Mouse (Mus musculus): ENCODE data around the gene Vmn2r91. TPM values are rescaled to one million over a fixed set of nuclear protein-coding genes. Genes with fewer than 3 reads are reported as not detected.
"Not testable (repeated sequence)": the region's sequence is repeated elsewhere in the genome, so short reads cannot be mapped to it uniquely, and the experiment has no call there.

Gene Vmn2r91
- polyA plus RNA-seq (2016; fragmentation: Nextera tagmentation; extraction: Ambion mirVana): not detected in 2 replicates

- ATAC-seq (ENCODE audit: low FRiP score); H3K9ac ChIP-seq; H3K4me3 ChIP-seq; H3K4me1 ChIP-seq; H3K4me2 ChIP-seq (replicated peaks); H3K27ac ChIP-seq; H3K9me3 ChIP-seq (replicated peaks); H3K27me3 ChIP-seq; H3K36me3 ChIP-seq: not testable (repeated sequence)
These were observed at the start of gene Vmn2r91 for GRCm38 (mm10) chr17:18084716-18085115. TSS of gene Vmn2r91 (plus strand) at chr17:18085016.

GRCm38 (mm10) chr17:18049124-18049523, 35.7 kb upstream of the Vmn2r91 start, which contains the start of gene Vmn2r124:
TSS of gene Vmn2r124 (plus strand) at chr17:18049424.
- Histone ChIP-seq H3K4me1 (no peaks in the 10 kb centered on the region), H3K9ac (no peak within 1 kb of the TSS), H3K4me3 (no peak within 1 kb of the TSS), H3K4me2 (replicated peaks) (no peak within 1 kb of the TSS), H3K27ac (no peak within 1 kb of the TSS), H3K36me3 (no peaks in the 10 kb centered on the region), H3K9me3 (replicated peaks) (no peaks in the 10 kb centered on the region), H3K27me3 (no peaks in the 10 kb centered on the region)
- ATAC-seq (ENCODE audit: low FRiP score): no peak
- 52% methylated on average over 2 of the region's 2 CpGs for WGBS

GRCm38 (mm10) chr17:18095626-18096025, 10.8 kb downstream of the Vmn2r91 start:
- H3K4me3 ChIP-seq; H3K4me1 ChIP-seq; H3K4me2 ChIP-seq (replicated peaks); H3K9me3 ChIP-seq (replicated peaks); H3K36me3 ChIP-seq; H3K27ac ChIP-seq; H3K27me3 ChIP-seq; ATAC-seq (ENCODE audit: low FRiP score); H3K9ac ChIP-seq: not testable (repeated sequence)
- WGBS: 48% methylated on average over 1 of the region's 1 CpGs

GRCm38 (mm10) chr17:18102265-18102664, 17.4 kb downstream of the Vmn2r91 start:
- WGBS: 86% methylated on average over 3 of the region's 3 CpGs
- H3K36me3 ChIP-seq, H3K4me1 ChIP-seq: not testable (repeated sequence)

GRCm38 (mm10) chr17:18151587-18151986, 66.8 kb downstream of the Vmn2r91 start, which contains the start of gene Vmn2r92:
TSS of gene Vmn2r92 (plus strand) at chr17:18151887.
- not testable (repeated sequence) for ATAC-seq (ENCODE audit: low FRiP score); H3K4me3 ChIP-seq; H3K27ac ChIP-seq; H3K9ac ChIP-seq; H3K36me3 ChIP-seq; H3K4me1 ChIP-seq; H3K27me3 ChIP-seq; H3K4me2 ChIP-seq (replicated peaks); H3K9me3 ChIP-seq (replicated peaks)
- 74% methylated on average over 1 of the region's 1 CpGs for WGBS

More at GRCm38 (mm10) chr17:18102265-18102664, 17.4 kb downstream of the Vmn2r91 start:
- not testable (repeated sequence) for H3K9ac ChIP-seq; ATAC-seq (ENCODE audit: low FRiP score); H3K4me2 ChIP-seq (replicated peaks); H3K9me3 ChIP-seq (replicated peaks); H3K27me3 ChIP-seq; H3K27ac ChIP-seq; H3K4me3 ChIP-seq

- H3K27ac ChIP-seq; H3K9ac ChIP-seq; H3K4me1 ChIP-seq; H3K9me3 ChIP-seq (replicated peaks); H3K4me2 ChIP-seq (replicated peaks); H3K27me3 ChIP-seq; H3K36me3 ChIP-seq; ATAC-seq (ENCODE audit: low FRiP score); H3K4me3 ChIP-seq: not testable (repeated sequence)
- WGBS: 76% methylated on average over 2 of the region's 2 CpGs
These were observed 76.4 kb downstream of the Vmn2r91 start for GRCm38 (mm10) chr17:18161194-18161593.

Other genes with a start within 250 kb of the Vmn2r91 start
- 1.3 and 1.4 TPM in 2 replicates for gene Has1, start 229.8 kb upstream of the Vmn2r91 start, polyA plus RNA-seq (2016; fragmentation: Nextera tagmentation; extraction: Ambion mirVana)
- 0.23 TPM in 1 of 2 replicates, not detected in the other for gene Fpr1, start 201.1 kb upstream of the Vmn2r91 start, polyA plus RNA-seq (2016; fragmentation: Nextera tagmentation; extraction: Ambion mirVana)
- gene Fpr2, start 197.2 kb upstream of the Vmn2r91 start, polyA plus RNA-seq (2016; fragmentation: Nextera tagmentation; extraction: Ambion mirVana): not detected in 2 replicates
- not detected in 2 replicates for gene Fpr3, start 197.2 kb upstream of the Vmn2r91 start, polyA plus RNA-seq (2016; fragmentation: Nextera tagmentation; extraction: Ambion mirVana)
- gene Fpr-rs4, start 63.3 kb upstream of the Vmn2r91 start, polyA plus RNA-seq (2016; fragmentation: Nextera tagmentation; extraction: Ambion mirVana): not detected in 2 replicates
- gene Vmn2r124, start 35.6 kb upstream of the Vmn2r91 start, polyA plus RNA-seq (2016; fragmentation: Nextera tagmentation; extraction: Ambion mirVana): not detected in 2 replicates
- gene Vmn2r92, start 66.9 kb downstream of the Vmn2r91 start, polyA plus RNA-seq (2016; fragmentation: Nextera tagmentation; extraction: Ambion mirVana): not detected in 2 replicates
- gene Vmn2r94, start 192.7 kb downstream of the Vmn2r91 start, polyA plus RNA-seq (2016; fragmentation: Nextera tagmentation; extraction: Ambion mirVana): not detected in 2 replicates
- not detected in 2 replicates for gene Vmn2r93, start 213.1 kb downstream of the Vmn2r91 start, polyA plus RNA-seq (2016; fragmentation: Nextera tagmentation; extraction: Ambion mirVana)